Mouse (Mus musculus) lung, postnatal 0 days (tissue): ENCODE results near the gene Scyl2.

Source experiments
- CTCF ChIP-seq: IDR thresholded peaks from 2 replicates; pipeline ENCODE4 v1.5.1; 2016; ENCODE audit warnings: antibody characterized with exemption, mild to moderate bottlenecking
- EP300 ChIP-seq: IDR thresholded peaks from 2 replicates; pipeline ENCODE4 v1.6.1; 2016; ENCODE audit warnings: antibody characterized with exemption, mild to moderate bottlenecking, control low read depth

GRCm38 (mm10) chr10:89714910-89715309, 28.8 kb upstream of the Scyl2 start:
- TF ChIP-seq EP300 (no peak), CTCF (no peak)
